Mouse (Mus musculus): ENCODE results near the gene Cmss1. TPM values are rescaled to one million over a fixed set of nuclear protein-coding genes. Genes with fewer than 3 reads are reported as not detected.
A peak's percentile ranks its signal among the peaks of the same experiment; 100 is the strongest.
"Not testable (repeated sequence)": the region's sequence is repeated elsewhere in the genome, so short reads cannot be mapped to it uniquely, and the experiment has no call there.

Cmss1 gene
- polyA plus RNA-seq, 1 experiment from 2014 or later = 35.4 TPM

DNA sequence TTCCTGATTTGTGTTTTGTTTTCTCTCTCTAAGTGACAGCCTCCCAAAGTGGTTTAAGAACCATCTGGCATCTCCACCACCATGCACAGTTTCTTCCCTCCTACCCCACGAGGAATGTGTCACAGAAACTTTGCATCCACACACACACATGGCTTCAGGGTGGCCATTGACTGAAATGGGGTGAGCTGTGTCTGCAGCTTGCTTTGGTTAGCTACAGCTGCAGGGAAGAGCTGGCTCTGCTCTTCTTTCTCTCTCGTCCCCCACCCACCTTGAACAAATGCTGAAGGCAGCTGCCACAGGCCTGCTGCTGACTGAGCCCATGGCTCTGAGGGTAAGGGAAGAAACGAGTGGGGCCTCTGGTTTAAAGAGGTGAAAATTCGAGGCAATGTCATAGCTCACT is 193.9 kb downstream of the Cmss1 start:
- Histone ChIP-seq H3K27me3 (no peaks in the 10 kb centered on the region), H3K9me3 (replicated peaks) (no peaks in the 10 kb centered on the region), H3K4me2 (no peak overlapping the region), H3K27ac (no peak overlapping the region), H3K4me3 (no peak overlapping the region), H3K4me1 (replicated peaks) (peaks cover 8% of the 10 kb centered on the region), H3K9ac (no peak overlapping the region), H3K36me3 (no peaks in the 10 kb centered on the region)
- no peak for ATAC-seq (replicated peaks; ENCODE audit: insufficient number of reproducible peaks, insufficient read depth, low FRiP score, low read depth)
- 57% methylated on average over 4 of the region's 4 CpGs for WGBS

DNA sequence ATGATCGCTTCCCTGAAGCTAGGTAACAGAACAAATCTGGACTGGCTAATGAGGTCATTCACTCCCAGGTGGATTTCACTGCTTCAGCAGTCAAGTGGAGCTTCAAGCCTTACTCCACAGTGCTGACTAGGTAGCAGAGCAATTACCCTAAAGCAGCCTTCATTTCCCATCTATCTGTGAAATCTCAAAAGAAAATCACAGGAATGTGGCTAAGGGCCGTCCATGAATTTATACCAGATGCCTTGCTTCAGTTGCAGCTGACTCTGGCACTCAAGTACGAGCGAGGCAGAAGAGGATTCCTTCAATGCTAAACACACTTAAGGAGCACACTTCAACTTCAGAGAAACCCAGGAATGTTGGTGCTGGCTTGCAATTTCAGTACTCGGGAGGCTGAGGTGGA is 202.8 kb downstream of the Cmss1 start:
- ATAC-seq (replicated peaks; ENCODE audit: insufficient number of reproducible peaks, insufficient read depth, low FRiP score, low read depth) = no peak
- H3K27me3 ChIP-seq = no peaks in the 10 kb centered on the region
- no peaks in the 10 kb centered on the region for H3K9me3 ChIP-seq (replicated peaks)
- H3K4me2 ChIP-seq = no peak overlapping the region
- no peaks in the 10 kb centered on the region; the same call in 1 of the 2 replicates for H3K4me1 ChIP-seq (replicated peaks)
- no peak overlapping the region for H3K4me3 ChIP-seq
- H3K36me3 ChIP-seq = no peaks in the 10 kb centered on the region
- no peak overlapping the region for H3K27ac ChIP-seq
- 61% methylated on average over 5 of the region's 5 CpGs for WGBS
- no peak overlapping the region for H3K9ac ChIP-seq

DNA sequence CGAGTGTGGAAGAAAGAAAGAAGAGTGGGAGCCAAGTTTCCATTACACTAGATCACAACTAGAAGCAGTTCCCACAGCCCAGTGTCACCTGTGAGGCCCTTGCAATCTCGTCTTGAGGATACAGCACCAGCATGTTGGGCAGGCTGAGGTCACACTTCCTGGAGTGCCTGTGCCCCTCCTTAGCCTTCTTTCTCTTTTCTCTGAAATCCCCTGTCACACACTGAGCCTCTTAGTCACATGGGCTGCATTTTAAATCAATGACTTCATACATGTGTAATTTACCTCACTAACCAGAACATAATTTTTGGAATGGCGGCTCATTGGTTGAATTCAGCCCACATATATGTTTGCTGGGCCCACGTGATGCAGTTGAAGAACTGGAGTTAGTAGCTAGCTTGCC is 203.8 kb downstream of the Cmss1 start:
- Histone ChIP-seq H3K27me3 (no peaks in the 10 kb centered on the region), H3K4me3 (no peak overlapping the region), H3K4me1 (replicated peaks) (peaks cover 3% of the 10 kb centered on the region; the same call in 1 of the 2 replicates), H3K27ac (no peak overlapping the region; the same call in 1 of the 2 replicates), H3K9me3 (replicated peaks) (no peaks in the 10 kb centered on the region), H3K4me2 (no peak overlapping the region), H3K36me3 (no peaks in the 10 kb centered on the region), H3K9ac (no peak overlapping the region)
- ATAC-seq (replicated peaks; ENCODE audit: insufficient number of reproducible peaks, insufficient read depth, low FRiP score, low read depth) = no peak
- 70% methylated on average over 4 of the region's 4 CpGs for WGBS

DNA sequence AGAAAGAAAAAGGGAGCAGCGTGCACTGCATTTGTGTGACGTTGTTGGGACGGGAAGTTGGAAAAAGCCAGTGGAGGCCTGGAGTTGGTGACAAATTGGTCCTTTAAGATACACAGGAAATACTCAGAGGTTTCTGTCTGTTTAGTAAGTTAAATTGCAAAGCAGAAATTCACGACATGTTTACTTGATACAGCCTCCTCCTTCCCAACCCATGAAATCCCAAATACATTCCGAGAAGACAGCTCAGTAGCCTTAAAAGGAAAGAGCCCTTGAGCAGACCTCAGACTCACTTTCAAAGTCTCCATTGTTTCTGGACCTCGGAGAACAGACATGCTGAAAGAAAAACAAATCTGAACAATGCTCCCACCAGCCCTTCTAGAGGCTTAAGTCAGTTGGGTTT is 205.0 kb downstream of the Cmss1 start:
- Histone ChIP-seq H3K36me3 (no peaks in the 10 kb centered on the region), H3K4me2 (no peak overlapping the region), H3K9ac (no peak overlapping the region), H3K4me3 (no peak overlapping the region), H3K27me3 (no peaks in the 10 kb centered on the region), H3K9me3 (replicated peaks) (no peaks in the 10 kb centered on the region), H3K27ac (peak overlapping the region; percentile 21), H3K4me1 (replicated peaks) (peaks cover 3% of the 10 kb centered on the region; the same call in 1 of the 2 replicates)
- ATAC-seq (replicated peaks; ENCODE audit: insufficient number of reproducible peaks, insufficient read depth, low FRiP score, low read depth) = no peak
- 34% methylated on average over 6 of the region's 6 CpGs for WGBS

DNA sequence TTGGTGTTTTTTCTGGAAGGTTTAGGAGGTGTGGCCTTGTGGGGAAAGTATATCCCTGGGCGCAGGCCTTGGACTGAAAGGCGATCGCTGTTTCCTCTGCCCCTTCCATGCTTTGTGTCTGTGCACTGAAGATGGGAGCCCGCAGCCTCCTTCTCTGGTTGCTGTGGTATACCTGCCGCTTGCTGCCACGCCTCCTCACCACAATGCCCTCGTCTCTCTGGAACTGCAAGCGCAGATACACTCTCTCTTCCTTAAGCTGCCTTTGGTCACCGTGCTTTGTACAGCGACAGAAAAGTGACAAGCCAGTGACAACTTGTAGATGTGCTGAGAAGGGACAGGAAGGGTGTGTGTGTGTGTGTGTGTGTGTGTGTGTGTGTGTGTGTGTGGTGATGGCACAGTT is 207.1 kb downstream of the Cmss1 start:
- Histone ChIP-seq H3K27me3 (no peaks in the 10 kb centered on the region), H3K4me2 (no peak overlapping the region), H3K27ac (no peak overlapping the region), H3K36me3 (no peaks in the 10 kb centered on the region), H3K9me3 (replicated peaks) (no peaks in the 10 kb centered on the region), H3K9ac (no peak overlapping the region), H3K4me1 (replicated peaks) (peaks cover 3% of the 10 kb centered on the region; the same call in 1 of the 2 replicates), H3K4me3 (no peak overlapping the region)
- 73% methylated on average over 10 of the region's 10 CpGs for WGBS
- ATAC-seq (replicated peaks; ENCODE audit: insufficient number of reproducible peaks, insufficient read depth, low FRiP score, low read depth) = no peak

DNA sequence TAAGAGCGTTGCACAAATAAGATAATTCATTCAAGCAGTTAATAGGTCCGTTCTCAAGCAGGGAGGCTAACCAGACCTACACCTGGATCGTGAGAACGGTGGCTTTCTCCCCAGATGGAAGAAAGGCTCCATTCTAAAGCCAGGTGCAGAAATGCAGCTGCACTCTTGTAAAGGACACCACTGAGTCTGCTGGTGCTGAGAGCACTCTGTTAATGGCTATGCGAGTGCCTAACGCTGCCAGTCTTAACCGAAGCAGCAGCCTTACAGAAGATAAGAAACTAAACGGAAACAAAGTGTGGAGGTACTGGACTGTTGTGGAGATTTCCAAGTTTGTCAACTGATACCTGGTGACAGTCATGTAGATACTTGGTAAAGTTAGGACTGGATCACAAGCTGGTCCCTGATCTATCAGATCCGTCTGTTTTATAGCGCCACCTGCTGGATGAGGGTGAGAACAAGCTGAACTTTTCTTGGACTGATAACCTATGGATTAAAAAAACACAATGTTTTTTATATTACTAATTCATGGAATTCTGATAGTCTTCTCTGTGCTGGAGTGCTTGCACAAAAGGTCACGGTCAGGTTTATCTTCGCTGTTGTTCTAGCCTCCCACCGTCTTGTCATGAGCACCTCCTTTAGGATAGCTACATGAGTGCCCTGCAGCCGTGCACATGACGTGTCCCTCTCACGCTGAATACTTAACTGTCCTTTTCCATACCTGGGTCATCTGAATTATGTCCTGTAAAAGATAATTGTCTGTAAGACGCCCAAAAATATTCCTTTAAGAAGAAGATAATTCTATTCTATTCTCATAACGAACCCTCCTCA is 208.1 kb downstream of the Cmss1 start:
- Histone ChIP-seq H3K27me3 (no peaks in the 10 kb centered on the region), H3K9ac (no peak overlapping the region), H3K9me3 (replicated peaks) (no peaks in the 10 kb centered on the region), H3K36me3 (no peaks in the 10 kb centered on the region), H3K4me1 (replicated peaks) (peaks cover 3% of the 10 kb centered on the region; the same call in 1 of the 2 replicates), H3K4me3 (no peak overlapping the region), H3K4me2 (no peak overlapping the region), H3K27ac (no peak overlapping the region)
- ATAC-seq (replicated peaks; ENCODE audit: insufficient number of reproducible peaks, insufficient read depth, low FRiP score, low read depth) = 0 out of 2 replicates have a peak, but pooled peaks have one; percentile 7
- WGBS = 51% methylated on average over 18 of the region's 18 CpGs

DNA sequence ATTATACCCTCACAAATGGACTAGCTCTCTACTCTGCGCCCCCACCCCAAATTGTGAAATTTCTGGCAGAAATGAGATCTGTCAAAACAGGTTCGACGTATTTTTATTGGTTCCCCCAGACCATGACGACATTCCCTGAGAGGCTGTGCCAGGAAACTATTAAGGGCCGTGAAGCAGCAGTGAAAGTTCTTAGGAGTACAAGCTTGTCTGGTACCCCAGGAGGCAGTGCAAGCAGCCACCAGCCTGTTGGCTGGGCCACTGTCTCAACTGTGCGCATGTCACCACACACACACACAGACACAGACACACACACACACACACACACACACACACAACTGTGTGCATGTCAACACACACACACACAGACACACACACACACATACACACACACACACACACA is 208.8 kb downstream of the Cmss1 start:
- no peaks in the 10 kb centered on the region for H3K27me3 ChIP-seq
- H3K9ac ChIP-seq = no peak overlapping the region
- no peaks in the 10 kb centered on the region for H3K9me3 ChIP-seq (replicated peaks)
- H3K4me2 ChIP-seq = no peak overlapping the region
- H3K27ac ChIP-seq = no peak overlapping the region
- no peak overlapping the region for H3K4me3 ChIP-seq
- WGBS = 77% methylated on average over 6 of the region's 6 CpGs
- H3K36me3 ChIP-seq = no peaks in the 10 kb centered on the region
- H3K4me1 ChIP-seq (replicated peaks) = peaks cover 10% of the 10 kb centered on the region; the same call in 1 of the 2 replicates
- no peak for ATAC-seq (replicated peaks; ENCODE audit: insufficient number of reproducible peaks, insufficient read depth, low FRiP score, low read depth)

DNA sequence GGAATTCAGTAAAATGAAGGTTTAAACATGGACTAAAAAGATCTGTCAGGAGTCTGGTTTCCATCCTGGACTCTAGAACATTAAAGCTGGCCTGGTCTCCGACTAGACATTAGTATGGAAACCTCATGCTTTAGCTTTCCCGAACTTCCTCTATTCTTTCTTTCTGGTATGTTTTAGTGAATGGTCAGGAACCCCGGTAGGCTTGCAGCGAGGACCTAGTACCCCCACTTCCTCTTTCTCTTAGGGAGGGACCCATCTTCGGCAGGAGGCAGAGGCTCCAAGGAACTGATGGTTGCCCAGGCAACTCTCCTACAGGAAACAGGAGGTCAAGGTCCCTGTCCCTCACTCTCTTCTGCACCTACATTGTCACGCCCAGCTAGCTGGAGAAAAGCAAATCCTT is 210.4 kb downstream of the Cmss1 start:
- 65% methylated on average over 6 of the region's 6 CpGs for WGBS
- Histone ChIP-seq H3K9ac (no peak overlapping the region), H3K36me3 (no peaks in the 10 kb centered on the region), H3K4me1 (replicated peaks) (peaks cover 10% of the 10 kb centered on the region; the same call in 1 of the 2 replicates), H3K4me3 (no peak overlapping the region), H3K4me2 (no peak overlapping the region), H3K27me3 (no peaks in the 10 kb centered on the region), H3K27ac (no peak overlapping the region), H3K9me3 (replicated peaks) (no peaks in the 10 kb centered on the region)
- no peak for ATAC-seq (replicated peaks; ENCODE audit: insufficient number of reproducible peaks, insufficient read depth, low FRiP score, low read depth)

DNA sequence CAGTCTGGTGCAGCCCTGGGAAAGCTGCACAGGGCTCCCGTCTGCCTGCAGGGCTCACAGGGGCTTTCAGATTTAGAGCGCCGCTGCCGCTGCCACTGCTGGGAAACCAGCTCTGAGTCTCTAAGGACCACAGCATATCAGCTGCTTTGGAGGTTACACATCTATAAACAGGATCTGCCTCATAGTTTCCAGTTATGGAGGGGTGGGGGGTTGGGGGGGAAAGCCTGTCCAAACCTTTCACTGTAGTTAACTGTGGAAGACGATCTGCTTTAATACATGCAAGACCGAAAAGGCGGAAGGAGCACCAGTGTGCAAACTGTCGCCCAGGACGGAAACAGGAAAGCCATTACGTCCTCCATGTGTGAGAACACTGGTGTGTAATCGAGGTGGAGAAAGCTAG is 213.5 kb downstream of the Cmss1 start:
- no peak for ATAC-seq (replicated peaks; ENCODE audit: insufficient number of reproducible peaks, insufficient read depth, low FRiP score, low read depth)
- peak overlapping the region; percentile 74 for H3K27ac ChIP-seq
- 45% methylated on average over 11 of the region's 11 CpGs for WGBS
- peak overlapping the region; percentile 17 for H3K4me2 ChIP-seq
- H3K36me3 ChIP-seq = no peaks in the 10 kb centered on the region
- H3K27me3 ChIP-seq = no peaks in the 10 kb centered on the region
- no peaks in the 10 kb centered on the region for H3K9me3 ChIP-seq (replicated peaks)
- H3K4me3 ChIP-seq = no peak overlapping the region
- no peak overlapping the region for H3K9ac ChIP-seq
- peaks cover 10% of the 10 kb centered on the region; the same call in 1 of the 2 replicates for H3K4me1 ChIP-seq (replicated peaks)

DNA sequence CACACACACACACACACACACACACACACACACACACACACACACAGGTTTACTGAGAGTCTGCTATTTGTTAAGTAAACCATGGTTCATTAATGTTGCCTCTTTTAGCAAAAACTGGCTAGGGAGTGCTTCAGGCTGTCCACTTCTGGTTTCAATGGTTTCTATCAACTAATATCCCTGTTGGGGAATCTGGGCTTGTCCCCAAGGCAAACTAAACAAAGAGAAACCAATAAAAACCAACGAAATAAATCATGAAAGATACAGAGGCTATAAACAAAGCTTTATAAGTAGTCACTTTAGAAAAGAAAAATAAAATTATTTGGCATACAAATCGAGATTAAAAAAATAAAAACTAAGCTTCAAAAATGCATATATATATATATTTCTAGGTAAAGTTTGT is 214.2 kb downstream of the Cmss1 start:
- Histone ChIP-seq H3K9ac (no peak overlapping the region), H3K4me1 (replicated peaks) (peaks cover 10% of the 10 kb centered on the region; the same call in 1 of the 2 replicates), H3K36me3 (no peaks in the 10 kb centered on the region), H3K27ac (no peak overlapping the region), H3K27me3 (no peaks in the 10 kb centered on the region), H3K4me2 (no peak overlapping the region), H3K9me3 (replicated peaks) (no peaks in the 10 kb centered on the region), H3K4me3 (no peak overlapping the region)
- 63% methylated on average over 2 of the region's 2 CpGs for whole genome bisulfite sequencing
- ATAC-seq (replicated peaks; ENCODE audit: insufficient number of reproducible peaks, insufficient read depth, low FRiP score, low read depth) = no peak

DNA sequence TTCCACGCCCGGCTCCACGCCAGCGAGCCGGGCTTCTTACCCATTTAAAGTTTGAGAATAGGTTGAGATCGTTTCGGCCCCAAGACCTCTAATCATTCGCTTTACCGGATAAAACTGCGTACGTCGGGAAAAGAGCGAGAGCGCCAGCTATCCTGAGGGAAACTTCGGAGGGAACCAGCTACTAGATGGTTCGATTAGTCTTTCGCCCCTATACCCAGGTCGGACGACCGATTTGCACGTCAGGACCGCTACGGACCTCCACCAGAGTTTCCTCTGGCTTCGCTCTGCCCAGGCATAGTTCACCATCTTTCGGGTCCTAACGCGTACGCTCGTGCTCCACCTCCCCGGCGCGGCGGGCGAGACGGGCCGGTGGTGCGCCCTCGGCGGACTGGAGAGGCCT is 215.5 kb downstream of the Cmss1 start:
- H3K9ac ChIP-seq; H3K27me3 ChIP-seq; H3K4me2 ChIP-seq; ATAC-seq (replicated peaks; ENCODE audit: insufficient number of reproducible peaks, insufficient read depth, low FRiP score, low read depth); H3K27ac ChIP-seq; H3K36me3 ChIP-seq; H3K9me3 ChIP-seq (replicated peaks); H3K4me3 ChIP-seq: not testable (repeated sequence)
- 24% methylated on average over 28 of the region's 39 CpGs for WGBS
- peaks cover 10% of the 10 kb centered on the region; the same call in 1 of the 2 replicates for H3K4me1 ChIP-seq (replicated peaks)

Data from heart, embryonic 15.5 days (tissue).